Mouse (Mus musculus) spleen, postnatal 36 days (tissue): ENCODE data around the gene Cav3.

Experiments
- DNase-seq, 2 experiments: peaks; one replicate each; pipeline ENCODE4 v3.0.0; 2022; ENCODE audit warnings: low spot score in 2 of 2, mixed read lengths in 1 of 2

Cav3 gene

GRCm38 (mm10) chr6:112495219-112495618 is 35.9 kb downstream of the Cav3 start:
- no peak for DNase-seq

GRCm38 (mm10) chr6:112496291-112497060 is 37.2 kb downstream of the Cav3 start:
- DNase-seq: no peak

GRCm38 (mm10) chr6:112497456-112497855 is 38.2 kb downstream of the Cav3 start:
- DNase-seq: no peak

- DNase-seq: no peak
Measured at GRCm38 (mm10) chr6:112498716-112499115, 39.4 kb downstream of the Cav3 start.

GRCm38 (mm10) chr6:112499456-112499855 is 40.2 kb downstream of the Cav3 start:
- no peak for DNase-seq

- no peak for DNase-seq
Measured at GRCm38 (mm10) chr6:112501156-112501555, 41.9 kb downstream of the Cav3 start.

GRCm38 (mm10) chr6:112507617-112508016 is 48.3 kb downstream of the Cav3 start:
- DNase-seq: no peak

GRCm38 (mm10) chr6:112509590-112510131 is 50.4 kb downstream of the Cav3 start:
- no peak for DNase-seq

GRCm38 (mm10) chr6:112510346-112510745 is 51.0 kb downstream of the Cav3 start:
- no peak for DNase-seq

- DNase-seq: no peak
Measured at GRCm38 (mm10) chr6:112514591-112514990, 55.3 kb downstream of the Cav3 start.

GRCm38 (mm10) chr6:112516496-112516895 is 57.2 kb downstream of the Cav3 start:
- DNase-seq: no peak

GRCm38 (mm10) chr6:112517572-112517971 is 58.3 kb downstream of the Cav3 start:
- no peak for DNase-seq

GRCm38 (mm10) chr6:112517991-112518390 is 58.7 kb downstream of the Cav3 start:
- DNase-seq: no peak
